Mouse (Mus musculus): ENCODE measurements around the gene 4921511M17Rik.
"Not testable (repeated sequence)": the region's sequence is repeated elsewhere in the genome, so short reads cannot be mapped to it uniquely, and the experiment has no call there.

4921511M17Rik gene

GRCm38 (mm10) chrX:154033727-154034126 is at the start of gene 4921511M17Rik:
4921511M17Rik (minus strand) TSS chrX:154033827.
- DNase-seq (ENCODE audit: low read depth, low spot score), result not testable (repeated sequence)

- DNase-seq (ENCODE audit: low read depth, low spot score), result not testable (repeated sequence)
Observed at GRCm38 (mm10) chrX:154054939-154055338, 21.3 kb upstream of the 4921511M17Rik start, which contains the start of gene Gm10057. Gm10057 (minus strand) TSS chrX:154055039.

DNA sequence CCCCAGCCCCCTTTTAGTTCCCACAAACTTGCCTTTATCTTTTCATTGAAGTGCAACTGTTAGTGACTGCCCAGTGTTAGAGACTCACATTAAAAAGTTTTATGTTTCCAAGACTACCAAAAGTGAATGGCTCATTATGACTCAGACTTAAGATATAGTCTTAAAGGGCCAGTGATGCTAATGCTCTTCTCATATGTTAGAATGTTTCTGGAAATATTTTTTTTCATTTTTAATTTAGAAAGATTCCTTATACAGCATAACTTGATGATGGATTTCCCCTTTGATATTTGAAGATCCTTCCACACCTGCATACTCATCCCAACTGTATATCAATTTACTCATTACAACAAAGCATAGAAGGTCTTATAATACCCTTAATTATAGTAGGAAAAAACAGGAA is 21.1 kb downstream of the 4921511M17Rik start, which contains the start of gene Samt1:
Samt1 (minus strand) TSS at position 101 of the 400 bp plus-strand sequence.
- not testable (repeated sequence) for DNase-seq (ENCODE audit: low read depth, low spot score)

GRCm38 (mm10) chrX:153976914-153977313 is 56.7 kb downstream of the 4921511M17Rik start:
- not testable (repeated sequence) for DNase-seq (ENCODE audit: low read depth, low spot score)

GRCm38 (mm10) chrX:153976467-153976866 is 57.2 kb downstream of the 4921511M17Rik start:
- DNase-seq (ENCODE audit: low read depth, low spot score), result not testable (repeated sequence)

DNA sequence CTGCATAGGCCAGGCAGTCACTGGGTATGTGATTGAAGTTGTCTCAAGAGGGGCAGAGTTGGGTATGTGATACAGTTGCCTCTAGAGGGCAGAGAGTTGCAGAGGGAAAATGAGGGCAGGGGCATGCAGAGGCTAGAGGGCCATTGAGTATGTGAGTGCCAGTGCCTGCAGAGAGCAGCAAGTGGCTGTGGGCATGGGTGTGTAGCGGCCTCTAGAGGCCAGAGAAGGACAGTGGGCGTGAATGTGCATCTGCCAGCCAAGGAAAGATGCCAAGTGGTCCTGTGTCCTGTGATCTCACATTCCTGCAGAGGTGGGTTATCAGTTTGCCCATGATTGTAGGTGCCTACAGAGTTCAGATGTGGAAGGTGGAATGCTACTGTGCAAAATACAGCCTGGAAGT is 59.2 kb downstream of the 4921511M17Rik start:
- DNase-seq (ENCODE audit: low read depth, low spot score), result no peak
